Mouse (Mus musculus) MEL-GATA-1-ER (cell line): ENCODE data around the gene Aldh1a2.

ENCODE experiments used
- DNase-seq: peaks from one replicate; pipeline ENCODE4 v3.0.0-alpha.2; 2012; ENCODE audit warnings: low read depth; ENCODE audit errors: extremely low read depth

Aldh1a2 gene

DNA sequence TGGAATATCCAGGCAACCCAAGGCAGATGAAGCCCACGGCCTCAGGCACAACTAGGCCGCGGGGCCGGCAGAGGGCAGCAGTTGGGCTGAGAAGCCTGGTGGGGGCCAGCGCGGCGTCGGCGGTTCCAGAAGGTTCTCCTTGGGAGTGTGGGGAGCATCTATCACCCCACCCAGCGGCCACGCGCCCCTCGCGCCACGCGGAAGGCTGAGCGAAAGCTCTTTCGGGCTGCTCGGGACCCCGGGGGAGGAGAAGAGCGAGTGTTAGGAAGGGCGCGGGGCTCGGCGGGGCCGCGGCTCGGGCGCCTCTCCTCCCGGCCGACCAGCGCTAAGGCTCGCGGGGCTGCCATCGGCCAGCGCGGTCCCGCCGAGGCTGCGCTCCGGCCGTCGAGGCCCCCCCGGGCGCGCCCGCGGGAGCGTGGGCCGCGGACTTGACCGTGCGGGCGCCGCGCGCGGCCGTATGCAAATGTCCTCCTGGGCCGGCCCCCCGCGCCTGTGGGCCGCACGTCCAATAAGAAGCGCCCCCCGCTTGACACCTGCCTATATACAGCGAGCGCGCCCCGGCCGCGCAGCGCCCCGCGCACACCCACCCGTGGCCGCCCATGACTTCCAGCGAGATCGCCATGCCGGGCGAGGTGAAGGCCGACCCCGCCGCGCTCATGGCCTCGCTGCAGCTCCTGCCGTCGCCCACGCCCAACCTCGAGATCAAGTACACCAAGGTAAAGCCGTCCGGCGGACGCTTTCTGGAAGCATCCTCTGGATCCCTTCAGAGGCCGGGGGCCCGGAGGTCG is at the start of gene Aldh1a2:
Gene Aldh1a2, plus strand, starts transcription at position 542 of the 788 bp plus-strand sequence.
- no peak for DNase-seq

DNA sequence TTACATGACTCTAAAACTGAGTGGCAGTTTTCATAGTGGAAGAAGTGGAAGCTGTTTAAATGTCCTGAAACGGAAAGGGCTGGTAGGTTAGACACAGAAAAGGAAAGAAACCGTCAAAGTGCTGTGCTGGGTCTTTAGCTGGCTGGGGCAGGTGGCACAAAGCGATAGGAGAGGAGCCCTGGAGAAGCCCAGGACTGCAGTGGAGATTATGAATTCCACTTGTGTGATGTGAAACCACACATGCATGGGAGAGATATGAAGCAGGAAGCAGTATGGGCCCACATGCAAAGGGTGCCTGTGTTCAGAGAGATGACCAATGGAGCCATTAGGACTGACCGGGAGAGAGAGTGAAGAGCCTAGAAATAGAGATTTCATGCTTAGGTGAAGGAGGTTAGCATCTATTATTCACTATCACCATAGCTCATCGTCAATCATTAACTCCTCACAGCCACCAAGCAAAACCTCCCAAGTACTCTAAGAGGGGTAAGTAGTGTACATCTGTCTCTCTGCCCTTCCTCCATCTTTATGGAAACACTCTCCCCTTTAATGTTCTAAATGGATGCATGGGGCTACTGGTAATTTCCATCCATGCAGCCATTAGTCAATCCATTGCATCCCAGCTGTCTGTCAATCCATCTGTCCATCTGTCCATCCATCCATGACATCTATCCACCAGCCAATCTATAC is 49.4 kb upstream of the Aldh1a2 start:
- DNase-seq, result peak; percentile 95

DNA sequence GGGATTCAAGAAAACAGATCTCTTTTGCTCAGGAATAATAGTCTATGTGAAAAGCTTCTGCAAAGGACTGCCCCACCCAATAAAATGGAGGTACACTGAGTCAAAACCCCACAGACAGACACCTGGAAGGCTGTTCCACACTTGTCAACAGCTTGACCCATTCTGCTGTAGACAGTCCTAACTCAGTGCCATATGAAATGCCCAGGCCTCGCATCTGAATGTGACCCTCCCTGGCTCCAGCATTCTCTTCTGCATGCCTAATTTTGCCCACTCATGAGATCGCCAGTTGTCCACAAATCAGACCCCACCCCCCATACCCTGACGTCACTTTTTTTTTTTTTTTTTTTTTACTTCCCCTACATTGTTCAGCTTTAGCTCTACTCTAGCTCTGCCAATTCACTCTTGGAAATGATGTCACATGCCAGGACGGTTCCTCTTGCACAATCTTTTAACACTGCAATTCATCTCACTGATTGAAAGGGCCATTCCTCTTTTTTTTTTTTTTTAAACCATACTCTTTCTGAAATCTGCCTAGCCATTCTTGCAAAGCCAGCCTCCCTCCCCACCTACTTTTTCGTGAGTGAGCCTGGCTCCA is 48.6 kb upstream of the Aldh1a2 start:
- DNase-seq, result peak; percentile 82

DNA sequence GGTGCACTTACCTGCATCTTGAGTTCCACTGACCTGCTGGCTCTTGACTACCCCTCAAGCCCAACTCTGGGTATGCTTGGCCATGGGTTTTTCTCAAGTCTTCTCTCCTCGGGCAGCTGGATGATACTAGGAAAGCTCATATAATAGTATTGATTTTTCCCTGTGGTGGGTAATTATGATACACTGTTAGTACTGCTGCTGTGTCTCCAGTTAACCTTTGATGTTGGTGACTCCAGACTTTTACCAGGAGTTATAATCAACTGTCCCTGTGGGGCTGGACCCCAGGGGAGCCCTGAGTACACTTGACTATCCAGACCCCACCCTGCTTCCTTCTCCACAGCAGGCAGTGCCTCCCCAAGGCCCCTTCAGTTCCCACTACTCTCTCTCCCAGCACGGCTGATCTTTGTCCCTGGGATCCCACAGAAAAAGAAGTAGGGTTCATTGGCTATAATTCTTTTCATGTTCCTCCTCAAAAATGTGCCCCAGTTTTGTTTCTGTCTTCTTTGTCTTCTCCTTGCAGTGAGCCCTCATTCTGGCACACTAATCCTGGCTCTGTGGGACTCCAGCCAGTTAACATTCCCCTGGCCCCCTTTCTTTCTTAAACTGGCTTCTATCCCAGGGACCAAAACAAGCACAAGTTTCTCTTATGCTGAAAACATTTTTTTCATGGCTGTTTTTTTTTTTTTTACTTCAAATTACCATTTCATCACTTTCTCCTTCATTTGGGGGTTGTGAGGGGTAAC is 47.9 kb upstream of the Aldh1a2 start:
- no peak for DNase-seq

DNA sequence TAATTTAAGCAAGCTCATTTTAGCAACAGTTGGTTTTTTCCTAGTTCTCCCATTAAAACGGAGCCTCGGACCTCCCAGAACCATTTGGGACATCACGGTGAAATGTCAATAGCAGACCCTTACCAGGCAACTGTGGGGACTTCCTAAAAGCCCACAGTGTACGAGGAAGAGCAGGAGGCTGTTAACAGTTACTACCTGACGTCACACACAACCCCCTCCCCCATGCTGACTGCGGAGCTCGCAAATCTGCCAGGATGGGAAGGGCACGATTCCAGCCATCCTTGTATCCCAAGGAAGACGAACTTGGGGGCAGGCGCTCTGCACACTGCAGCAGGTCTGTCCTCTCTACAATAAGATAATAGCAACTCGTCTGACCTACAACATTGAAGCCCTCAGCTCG is 47.1 kb upstream of the Aldh1a2 start, which contains the start of gene Aqp9:
Gene Aqp9, minus strand, starts transcription at position 172 of the 400 bp plus-strand sequence.
- DNase-seq, result no peak

DNA sequence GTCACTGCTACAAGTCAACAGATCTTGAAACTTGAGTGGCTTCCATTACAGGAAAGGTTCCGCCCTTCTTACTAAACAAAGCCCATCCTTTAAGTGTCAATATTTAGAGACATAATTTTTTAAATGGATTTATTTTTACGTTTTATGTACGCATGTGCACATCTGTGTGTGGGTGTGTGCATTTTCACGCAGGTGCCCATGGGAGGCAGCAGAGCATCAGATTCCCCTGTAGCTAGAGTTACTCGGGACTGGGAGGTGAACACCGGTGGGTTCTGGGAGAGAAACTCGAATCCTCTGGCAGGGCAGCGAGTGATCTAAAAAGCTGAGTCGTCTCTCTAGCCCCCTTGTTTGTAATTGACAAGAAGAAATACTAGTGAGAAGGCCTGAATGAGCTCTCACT is 42.1 kb upstream of the Aldh1a2 start:
- DNase-seq, result no peak

DNA sequence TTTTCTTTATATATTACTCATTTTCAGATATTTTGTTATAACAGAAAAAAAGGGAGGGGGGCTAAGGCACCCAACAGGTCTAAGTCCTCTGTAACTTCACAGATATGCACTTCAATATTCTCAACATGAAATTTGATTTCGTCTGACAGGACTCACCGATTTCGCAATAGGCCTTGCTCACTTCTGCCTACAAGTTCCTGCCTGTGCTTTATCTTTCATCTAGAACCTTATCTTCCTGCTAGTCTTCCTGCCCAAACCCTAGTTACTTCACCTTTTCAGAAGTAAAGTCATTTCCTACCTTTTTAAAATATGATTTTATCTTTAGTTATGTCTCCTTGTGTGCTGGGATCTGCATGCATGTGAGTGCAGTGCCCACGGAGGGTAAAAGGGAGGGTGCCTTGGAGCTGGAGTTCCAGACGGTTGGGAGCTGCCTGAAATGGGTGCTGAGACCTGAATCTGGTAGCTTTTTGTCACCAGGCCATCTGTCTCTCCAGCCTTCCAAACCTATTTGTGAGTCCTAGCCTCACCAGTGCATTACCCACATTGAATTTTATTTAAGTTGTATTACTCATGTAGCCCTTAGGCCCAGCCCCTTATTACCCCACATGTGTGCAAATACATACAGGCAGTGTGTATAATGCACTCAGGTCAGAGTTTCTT is 41.1 kb upstream of the Aldh1a2 start:
- no peak for DNase-seq

DNA sequence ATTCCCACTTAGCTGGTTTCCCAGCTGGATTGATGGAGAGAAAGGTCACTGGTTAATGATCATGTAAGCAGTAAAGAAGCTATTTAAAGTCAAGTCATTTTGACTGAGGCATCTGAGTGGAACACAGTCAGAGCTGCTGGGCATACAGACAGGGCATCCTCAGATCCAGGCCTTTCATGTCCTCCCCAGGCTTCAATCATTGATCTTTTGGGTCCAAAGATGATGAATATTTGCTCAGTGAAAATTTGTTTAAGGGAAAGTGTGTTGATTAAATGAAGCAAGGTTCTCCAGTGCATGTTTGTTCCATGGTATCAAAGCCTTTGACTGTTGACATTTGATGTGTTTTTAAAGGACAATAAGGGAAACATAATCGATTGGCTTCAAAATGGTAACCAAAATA is 39.9 kb upstream of the Aldh1a2 start:
- no peak for DNase-seq

DNA sequence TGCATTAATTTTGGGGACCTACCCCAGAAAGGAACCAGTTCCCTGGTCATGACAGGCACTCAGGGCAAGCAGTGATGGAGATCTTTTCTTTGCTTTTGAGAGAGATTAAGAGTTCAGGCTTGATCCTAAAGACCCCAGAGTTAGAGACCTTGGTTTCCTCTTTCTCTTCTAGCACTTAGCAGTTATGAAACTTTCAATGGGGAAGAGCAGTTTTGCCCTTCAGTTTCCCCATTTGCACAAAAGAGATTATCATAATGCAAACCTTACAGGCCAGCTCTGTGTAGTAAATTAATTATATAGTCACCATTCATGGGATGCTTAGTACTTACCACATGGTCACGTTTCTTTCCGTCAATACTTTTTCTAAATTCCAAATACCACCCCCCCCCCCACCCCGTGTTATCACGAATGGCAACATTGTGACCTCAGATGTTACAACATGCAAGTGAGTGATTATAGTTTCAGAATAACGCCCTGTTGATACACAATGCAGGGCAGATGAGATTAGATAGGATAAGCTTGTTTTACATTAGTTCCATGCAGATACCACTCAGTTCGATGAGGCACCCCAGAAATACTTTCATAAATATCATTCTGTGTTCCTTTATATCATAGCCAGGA is 36.2 kb upstream of the Aldh1a2 start:
- DNase-seq, result no peak

DNA sequence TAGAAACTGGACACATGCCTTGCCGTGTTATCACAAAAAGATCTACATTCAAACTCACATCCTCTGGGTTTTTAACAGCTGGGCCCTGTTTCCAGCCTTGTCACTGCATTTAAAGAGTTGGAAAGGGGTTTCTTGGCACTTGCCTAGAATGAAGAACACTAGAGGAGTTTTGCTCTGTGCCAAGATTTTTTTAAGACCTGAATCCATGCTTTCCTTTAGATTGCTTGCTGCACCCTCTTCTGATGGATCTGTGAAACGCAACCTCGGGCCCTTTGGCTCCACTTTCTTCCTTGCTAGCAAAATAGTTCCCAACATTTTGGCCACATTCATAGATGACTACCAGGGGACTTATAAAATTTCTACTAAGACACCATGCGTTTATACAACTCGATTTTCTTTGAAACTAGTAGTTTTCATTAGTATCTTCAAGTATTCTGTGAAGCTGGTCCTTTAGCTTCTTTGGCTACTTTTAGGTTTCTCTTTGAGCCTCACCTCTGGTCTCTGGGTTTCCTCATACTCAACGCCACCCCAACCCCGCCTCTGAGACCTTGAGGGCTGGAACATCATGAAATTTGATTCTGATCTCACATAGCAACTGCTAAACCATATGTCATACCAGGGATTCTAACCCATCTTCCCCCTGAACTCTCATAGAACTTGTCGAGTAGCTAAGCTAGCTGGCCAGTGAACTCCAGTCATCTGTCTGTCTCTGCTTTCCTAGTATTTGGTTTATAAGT is 35.5 kb upstream of the Aldh1a2 start:
- no peak for DNase-seq

DNA sequence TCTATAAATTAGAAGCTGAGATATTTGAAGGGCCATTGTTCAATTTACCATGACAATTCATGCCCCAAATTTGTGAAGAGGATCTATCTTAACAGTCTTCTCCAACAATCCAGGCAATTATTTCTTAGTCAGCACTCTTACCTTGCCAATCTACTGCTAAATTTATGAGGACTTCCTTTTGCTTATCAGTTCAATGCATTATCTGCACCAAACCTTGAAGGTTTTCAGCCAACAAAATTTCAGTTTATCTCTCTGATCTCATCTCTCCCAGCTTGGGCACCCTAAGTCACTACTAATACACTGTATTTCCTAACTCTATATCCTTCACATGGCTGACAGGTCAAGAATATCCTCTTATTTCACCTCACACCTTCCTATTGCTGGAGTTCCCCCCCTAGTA is 30.3 kb upstream of the Aldh1a2 start:
- no peak for DNase-seq

DNA sequence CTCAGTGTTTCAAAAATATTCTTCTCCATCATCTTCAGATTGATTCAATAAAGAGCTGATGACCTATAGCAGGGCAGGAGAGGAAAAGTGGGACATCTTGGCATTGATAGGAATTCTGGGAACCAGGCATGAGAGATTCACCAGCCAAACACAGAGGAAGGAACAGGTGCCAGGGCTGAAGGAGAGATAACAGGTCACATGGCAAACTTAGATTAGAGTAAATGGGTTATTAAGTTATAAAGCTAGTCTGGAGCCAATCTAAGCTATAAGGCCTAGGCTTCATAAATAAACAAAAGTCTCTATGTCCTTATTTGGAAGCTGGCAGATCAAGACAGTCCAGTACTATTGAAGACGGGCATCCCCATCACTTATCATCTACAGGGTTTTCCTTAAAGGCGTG is 29.8 kb upstream of the Aldh1a2 start:
- DNase-seq, result no peak

DNA sequence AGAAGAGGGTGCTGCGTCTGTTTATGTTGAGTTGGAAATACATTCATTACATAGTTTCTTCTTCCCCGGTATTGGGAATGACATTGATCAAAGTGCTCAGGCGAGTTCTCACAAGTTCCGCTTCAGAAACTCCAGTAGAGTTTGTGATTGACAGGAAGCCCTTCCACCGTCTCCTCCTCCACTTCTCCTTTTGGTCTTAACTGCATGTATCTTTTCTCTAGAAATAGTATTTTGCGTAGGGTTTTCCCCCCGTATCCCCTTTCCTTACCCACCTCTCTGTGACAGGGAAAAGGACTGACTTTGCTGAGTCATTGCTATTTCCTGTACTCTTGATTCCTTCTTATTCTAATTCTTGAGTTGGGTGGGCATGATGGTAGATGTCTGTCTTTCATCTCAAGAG is 28.2 kb upstream of the Aldh1a2 start:
- peak; percentile 65 for DNase-seq

DNA sequence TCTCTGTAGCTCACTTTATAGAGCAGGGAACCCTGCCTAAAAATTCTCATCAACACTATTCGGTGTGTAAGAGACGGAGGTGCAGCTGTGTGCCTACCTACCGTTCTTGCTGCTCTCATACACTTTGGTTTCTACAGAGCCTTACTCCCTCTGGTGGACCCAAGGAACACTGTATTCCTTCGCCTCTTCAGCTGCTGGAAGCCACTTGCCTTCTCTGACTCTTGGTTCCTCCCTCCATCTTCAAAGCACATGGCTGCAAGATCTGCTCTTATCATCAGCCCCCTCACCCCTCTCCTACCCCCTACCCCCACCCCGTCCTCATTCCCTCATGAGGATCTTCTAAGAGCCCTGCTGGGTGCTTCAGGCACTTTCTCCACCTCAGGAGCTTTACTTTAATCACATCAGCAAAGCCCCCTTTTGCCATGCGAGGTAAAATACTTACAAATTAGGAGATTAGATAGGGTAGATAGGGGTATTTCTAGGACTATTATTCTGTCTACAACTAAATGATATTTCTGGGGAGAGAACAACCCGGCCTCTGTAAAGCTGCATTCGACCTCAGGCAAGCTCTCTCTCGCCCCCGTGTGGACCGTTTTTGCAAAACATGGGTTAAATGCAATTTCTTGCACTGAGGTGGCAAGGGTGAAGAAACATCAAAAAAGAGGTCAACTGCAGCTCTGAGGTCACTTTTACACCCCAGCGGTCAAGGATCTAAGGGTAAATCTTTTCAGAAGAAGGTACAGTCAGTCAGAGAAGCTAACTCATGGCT is 26.8 kb upstream of the Aldh1a2 start:
- peak; percentile 76 for DNase-seq

DNA sequence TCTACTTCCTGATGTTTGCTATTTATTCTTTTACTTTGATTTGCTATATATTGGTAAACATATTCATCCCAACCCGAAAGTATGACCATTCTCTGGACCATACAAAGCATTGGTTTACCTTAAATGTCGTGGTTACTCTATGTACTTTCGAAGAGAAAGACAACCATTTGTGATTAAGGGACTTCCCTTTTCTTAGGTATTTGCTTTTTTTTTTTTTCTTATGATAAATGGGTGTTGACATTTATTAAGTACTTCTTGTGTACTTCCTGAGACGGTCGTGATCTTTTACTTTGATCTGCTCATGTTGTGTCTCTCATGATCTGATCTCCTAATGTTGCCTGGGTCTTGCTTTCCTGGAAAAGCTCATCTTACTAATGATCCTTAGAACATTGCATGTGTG is 16.8 kb upstream of the Aldh1a2 start:
- no peak for DNase-seq

DNA sequence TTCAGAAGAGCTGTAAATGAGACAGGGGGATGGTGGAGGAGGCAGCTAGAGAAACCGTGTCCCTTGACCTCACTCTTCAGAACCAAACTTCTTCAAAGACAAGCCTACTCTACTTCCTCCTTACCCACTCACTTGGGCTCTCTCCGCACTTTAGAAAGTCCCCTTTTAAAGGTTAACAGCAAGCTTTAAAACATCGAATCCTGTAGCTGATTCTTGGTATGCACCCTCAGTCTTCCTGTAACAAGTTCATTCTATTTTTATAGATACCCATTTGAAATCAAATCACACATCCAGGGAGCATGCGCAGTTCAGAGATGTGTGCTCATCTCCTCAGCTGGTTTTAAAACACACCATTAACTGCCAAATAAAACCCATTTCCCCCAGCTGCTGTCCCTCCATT is 13.3 kb upstream of the Aldh1a2 start:
- no peak for DNase-seq

DNA sequence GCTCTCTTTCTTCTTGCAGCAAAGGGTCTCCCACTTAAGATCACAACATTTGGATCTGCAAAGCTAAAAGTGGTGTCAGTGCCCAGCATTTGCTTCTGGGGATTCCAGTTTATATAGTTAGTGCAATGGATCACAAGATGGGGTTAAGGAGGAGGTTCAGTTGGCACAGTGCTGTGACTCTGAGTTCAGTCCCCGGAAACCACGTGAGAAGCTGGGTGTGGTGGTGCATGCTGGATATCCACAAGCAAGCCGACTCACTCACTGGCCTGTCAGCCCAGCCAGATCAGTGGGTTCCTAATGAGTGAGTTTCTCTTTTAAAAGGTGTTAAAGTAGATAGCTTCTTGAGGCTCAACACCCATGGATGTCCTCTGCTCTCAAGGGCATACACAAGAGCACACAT is 6.3 kb upstream of the Aldh1a2 start:
- DNase-seq, result no peak

DNA sequence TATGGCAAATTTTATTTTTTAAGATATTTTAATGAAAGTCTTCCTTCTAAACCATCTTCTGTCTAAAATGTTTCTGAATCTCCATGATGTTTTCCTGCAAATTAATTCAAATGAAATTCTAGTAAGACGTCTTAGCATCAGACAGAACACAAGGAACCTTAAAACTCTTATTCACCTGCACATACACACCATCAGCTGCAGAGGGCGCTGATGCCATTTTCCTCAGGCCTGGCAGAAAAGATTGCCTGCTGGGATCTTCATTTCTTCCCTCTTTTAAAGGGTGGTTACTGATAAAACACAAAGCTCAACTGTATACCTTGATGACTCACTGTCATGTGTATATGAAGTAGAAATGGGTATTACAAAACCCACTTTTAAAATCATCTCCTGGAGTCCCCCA is 4.7 kb upstream of the Aldh1a2 start:
- no peak for DNase-seq

DNA sequence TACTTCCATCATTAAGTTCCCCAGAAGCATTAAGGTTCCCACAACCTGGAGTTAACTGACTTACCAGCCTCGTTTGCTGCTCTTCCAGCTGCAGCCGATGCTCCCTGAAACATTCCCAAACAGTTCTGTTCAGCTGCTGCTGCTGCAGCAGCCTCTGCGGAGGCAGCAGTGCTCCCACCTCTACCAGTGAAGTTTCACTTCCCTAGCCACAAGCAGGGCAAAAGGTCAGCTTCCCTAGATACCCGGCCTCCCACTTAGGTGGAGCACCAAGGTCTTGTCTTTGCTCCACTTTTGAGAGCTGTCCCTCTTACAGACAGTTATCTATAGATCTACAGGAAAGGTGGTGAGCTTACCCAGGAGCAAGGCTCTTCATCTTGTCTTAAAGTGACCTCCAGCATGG is 2.0 kb upstream of the Aldh1a2 start:
- no peak for DNase-seq
